Mouse (Mus musculus) C2C12 (cell line): ENCODE measurements around the gene Mbnl2.

Experiments
- CTCF ChIP-seq: IDR thresholded peaks from one replicate; pipeline ENCODE4 v1.5.1; 2011; ENCODE audit not compliant: control insufficient read depth, insufficient read depth, insufficient read length
- MAX ChIP-seq: IDR thresholded peaks from one replicate; pipeline ENCODE4 v1.6.1; 2011; ENCODE audit warnings: mild to moderate bottlenecking, control low read depth
- MYOD1 ChIP-seq: IDR thresholded peaks from one replicate; pipeline ENCODE4 v1.6.1; 2011; ENCODE audit warnings: low read depth; ENCODE audit not compliant: control insufficient read depth, insufficient read length
- MYOG ChIP-seq: IDR thresholded peaks from one replicate; pipeline ENCODE4 v1.6.1; 2011; ENCODE audit not compliant: control insufficient read depth, insufficient read length; ENCODE audit errors: extremely low read depth

GRCm38 (mm10) chr14:120409854-120410253, 134.4 kb downstream of the Mbnl2 start:
- TF ChIP-seq CTCF (no peak), MYOD1 (no peak), MYOG (no peak), MAX (no peak)
